Mouse (Mus musculus) MEL (cell line): Measurements from ENCODE around the gene Gm3409.
"Not testable (repeated sequence)": the region's sequence is repeated elsewhere in the genome, so short reads cannot be mapped to it uniquely, and the experiment has no call there.

Source experiments
- CTCF ChIP-seq, 3 experiments: IDR thresholded peaks in 2 of 3; conservative IDR thresholded peaks in 1 of 3; 2 replicates each; pipeline ENCODE4 v1.5.1; 2011 to 2012; ENCODE audit warnings: low read length in 3 of 3, low read depth in 2 of 3, mild to moderate bottlenecking in 2 of 3, improper control_type of control experiment in 1 of 3, inconsistent platforms in 1 of 3, mixed read lengths in 1 of 3, moderate library complexity in 1 of 3; ENCODE audit not compliant: control insufficient read depth in 1 of 3, insufficient read depth in 1 of 3, poor library complexity in 1 of 3, severe bottlenecking in 1 of 3
- JUND ChIP-seq: IDR thresholded peaks from 2 replicates; pipeline ENCODE4 v1.6.1; 2011; ENCODE audit warnings: low read depth, mild to moderate bottlenecking, improper control_type of control experiment, low read length
- MAX ChIP-seq: IDR thresholded peaks from 2 replicates; pipeline ENCODE4 v1.6.1; 2011; ENCODE audit warnings: low read length, improper control_type of control experiment
- NELFE ChIP-seq: IDR thresholded peaks from 2 replicates; pipeline ENCODE4 v1.6.1; 2011; ENCODE audit warnings: low read depth, low read length, improper control_type of control experiment
- POLR2A ChIP-seq, 2 experiments: IDR thresholded peaks; 2 replicates each; pipeline ENCODE4 v1.6.1; 2011 to 2012; ENCODE audit warnings: low read length in 2 of 2, mild to moderate bottlenecking in 2 of 2, control low read depth in 1 of 2, improper control_type of control experiment in 1 of 2, low read depth in 1 of 2, moderate library complexity in 1 of 2; ENCODE audit not compliant: control insufficient read depth in 1 of 2, insufficient read depth in 1 of 2, poor library complexity in 1 of 2
- RAD21 ChIP-seq: IDR thresholded peaks from 2 replicates; pipeline ENCODE4 v1.6.1; 2011; ENCODE audit warnings: mild to moderate bottlenecking, low read depth, low read length, improper control_type of control experiment
- UBTF ChIP-seq: IDR thresholded peaks from 2 replicates; pipeline ENCODE4 v1.6.1; 2012; ENCODE audit warnings: low read depth, mild to moderate bottlenecking, inconsistent platforms, low read length, improper control_type of control experiment, moderate library complexity, borderline replicate concordance; ENCODE audit not compliant: insufficient read depth
- USF1 ChIP-seq: IDR thresholded peaks from 2 replicates; pipeline ENCODE4 v1.6.1; 2014; ENCODE audit warnings: low read depth, mild to moderate bottlenecking, inconsistent platforms, low read length, improper control_type of control experiment, moderate library complexity
- ZKSCAN1 ChIP-seq: IDR thresholded peaks from 2 replicates; pipeline ENCODE4 v1.6.1; 2012; ENCODE audit warnings: low read depth, mild to moderate bottlenecking, inconsistent platforms, low read length, improper control_type of control experiment, moderate library complexity
- ZNF384 ChIP-seq: IDR thresholded peaks from 2 replicates; pipeline ENCODE4 v1.6.1; 2012; ENCODE audit warnings: low read depth, mild to moderate bottlenecking, inconsistent platforms, low read length, improper control_type of control experiment

GRCm38 (mm10) chr5:146488959-146489358 lies 48.5 kb upstream of the Gm3409 start:
- TF ChIP-seq CTCF (IDR thresholded peaks at IDR 0.05 in 2 of 3, conservative IDR thresholded peaks at IDR 0.05 in 1 of 3; ENCODE audit: control insufficient read depth in 1 of 3, insufficient read depth in 1 of 3, low read depth in 2 of 3, low read length in 3 of 3, poor library complexity in 1 of 3, severe bottlenecking in 1 of 3), result peak; percentile 15 to 19 (median 18); a peak in 4 of 6 replicates
- not testable (repeated sequence) for TF ChIP-seq RAD21; NELFE; POLR2A (IDR thresholded peaks at IDR 0.05; ENCODE audit: control insufficient read depth in 1 of 2, insufficient read depth in 1 of 2, low read depth in 1 of 2, low read length in 2 of 2, poor library complexity in 1 of 2); ZNF384; MAX; JUND; UBTF; USF1; ZKSCAN1
